ENCODE assay signal across 10 mouse cellular contexts in genomic region chr1:60652570-60653011, GRCm38 (mm10).
DNase-seq lines count a peak whose midpoint lies in the region; TF ChIP-seq lines count a peak whose summit lies in the region.
"Had no signal": no experiment of that assay in that cellular context is flagged by ENCODE, and none has a peak within 500 bp of the region (broad histone marks: within the 10 kb centered on the region; RNA-seq: fewer than 3 reads in every experiment).

No protein-coding gene starts in this region.

- no peaks in the 10 kb centered on the region for H3K27me3 ChIP-seq in small intestine, adult 2 months (ENCODE audit: control insufficient read depth, insufficient read depth, low read length)
- no peaks in the 10 kb centered on the region for H3K27me3 ChIP-seq in cerebellum, adult 2 months (ENCODE audit: control insufficient read depth, insufficient read depth, low read length)
- H3K27me3 ChIP-seq: limb, embryonic 13.5 days; neural tube, embryonic 12.5 days had no signal

- no peak for TF ChIP-seq CTCF in bone marrow macrophage, adult 2 months (IDR thresholded peaks at IDR 0.05; ENCODE audit: low read depth, low read length)
- no peak for TF ChIP-seq CTCF in small intestine, adult 2 months (IDR thresholded peaks at IDR 0.05; ENCODE audit: extremely low read depth, insufficient read length, insufficient replicate concordance, low read depth, low read length)
- TF ChIP-seq CTCF in cerebellum, adult 2 months (IDR thresholded peaks at IDR 0.05; ENCODE audit: borderline replicate concordance, insufficient read depth, low read depth, low read length) = no peak

- 14% methylated on average over 4 of the region's 4 CpGs for WGBS in small intestine, adult 2 months
- 89% methylated on average over 4 of the region's 4 CpGs for WGBS in cerebellum, adult 2 months

- no peaks in the 10 kb centered on the region for H3K36me3 ChIP-seq in small intestine, adult 2 months (ENCODE audit: control insufficient read depth, insufficient read depth, low read length)
- H3K36me3 ChIP-seq: limb, embryonic 13.5 days; neural tube, embryonic 12.5 days had no signal

- peak; percentile 6 to 45 for DNase-seq in kidney, postnatal 25 days
- no peak for DNase-seq in kidney, postnatal 10 days
- peak; percentile 64 for DNase-seq in induced T-regulatory cell, adult 2 months (ENCODE audit: low read depth)
- DNase-seq in cerebellum, postnatal 36 days = no peak
- DNase-seq in spleen, postnatal 36 days (ENCODE audit: low spot score in 2 of 2) = no peak
- DNase-seq in cerebellum, adult 2 months = no peak

- H3K4me1 ChIP-seq in bone marrow macrophage, adult 2 months (ENCODE audit: control insufficient read depth, insufficient read depth, low read length) = peaks cover 16% of the 10 kb centered on the region
- H3K4me1 ChIP-seq in small intestine, adult 2 months (ENCODE audit: control insufficient read depth, insufficient read depth, insufficient read length, low read length) = peaks cover 2% of the 10 kb centered on the region; the same call in 1 of the 2 replicates
- peaks cover under 1% of the 10 kb centered on the region; the same call in 1 of the 2 replicates for H3K4me1 ChIP-seq in cerebellum, adult 2 months (ENCODE audit: control insufficient read depth, insufficient read depth, low read length)
- H3K4me1 ChIP-seq: limb, embryonic 13.5 days; neural tube, embryonic 12.5 days had no signal

- H3K27ac ChIP-seq in bone marrow macrophage, adult 2 months (ENCODE audit: insufficient read depth, low read depth, low read length) = peak overlapping the region; percentile 69
- H3K27ac ChIP-seq in small intestine, adult 2 months (ENCODE audit: insufficient read depth, low read depth, low read length) = 0 out of 2 replicates have a peak overlapping the region, but pooled peaks have one; percentile 5
- no peak overlapping the region for H3K27ac ChIP-seq in cerebellum, adult 2 months (ENCODE audit: insufficient read depth, low read length)
- H3K27ac ChIP-seq: limb, embryonic 13.5 days; neural tube, embryonic 12.5 days had no signal

- no peak overlapping the region for H3K4me3 ChIP-seq in bone marrow macrophage, adult 2 months (ENCODE audit: insufficient read depth, low read length)
- H3K4me3 ChIP-seq in small intestine, adult 2 months (ENCODE audit: low read depth, low read length) = no peak overlapping the region
- H3K4me3 ChIP-seq in cerebellum, adult 2 months (replicated peaks; ENCODE audit: insufficient read depth, low read depth, low read length) = no peak overlapping the region
- H3K4me3 ChIP-seq: limb, embryonic 13.5 days; neural tube, embryonic 12.5 days had no signal

- no peak for TF ChIP-seq POLR2A in bone marrow macrophage, adult 2 months (IDR thresholded peaks at IDR 0.05; ENCODE audit: borderline replicate concordance, low read depth, low read length)
- TF ChIP-seq POLR2A in small intestine, adult 2 months (IDR thresholded peaks at IDR 0.05; ENCODE audit: low read depth, low read length) = no peak
- no peak for TF ChIP-seq POLR2A in cerebellum, adult 2 months (IDR thresholded peaks at IDR 0.05; ENCODE audit: borderline replicate concordance, insufficient read depth, low read length)

Comparison
In these comparisons a context has a peak if more than half of its experiments do, and no peak if none do; other contexts are left out.
1. DNase-seq: peak in kidney, postnatal 25 days (2 of 2) and induced T-regulatory cell, adult 2 months (single experiment); none in kidney, postnatal 10 days (single experiment), cerebellum, postnatal 36 days (0 of 2), spleen, postnatal 36 days (0 of 2) and cerebellum, adult 2 months (0 of 2).